Mouse (Mus musculus): ENCODE measurements around the gene Bcl7b.

Bcl7b gene

DNA sequence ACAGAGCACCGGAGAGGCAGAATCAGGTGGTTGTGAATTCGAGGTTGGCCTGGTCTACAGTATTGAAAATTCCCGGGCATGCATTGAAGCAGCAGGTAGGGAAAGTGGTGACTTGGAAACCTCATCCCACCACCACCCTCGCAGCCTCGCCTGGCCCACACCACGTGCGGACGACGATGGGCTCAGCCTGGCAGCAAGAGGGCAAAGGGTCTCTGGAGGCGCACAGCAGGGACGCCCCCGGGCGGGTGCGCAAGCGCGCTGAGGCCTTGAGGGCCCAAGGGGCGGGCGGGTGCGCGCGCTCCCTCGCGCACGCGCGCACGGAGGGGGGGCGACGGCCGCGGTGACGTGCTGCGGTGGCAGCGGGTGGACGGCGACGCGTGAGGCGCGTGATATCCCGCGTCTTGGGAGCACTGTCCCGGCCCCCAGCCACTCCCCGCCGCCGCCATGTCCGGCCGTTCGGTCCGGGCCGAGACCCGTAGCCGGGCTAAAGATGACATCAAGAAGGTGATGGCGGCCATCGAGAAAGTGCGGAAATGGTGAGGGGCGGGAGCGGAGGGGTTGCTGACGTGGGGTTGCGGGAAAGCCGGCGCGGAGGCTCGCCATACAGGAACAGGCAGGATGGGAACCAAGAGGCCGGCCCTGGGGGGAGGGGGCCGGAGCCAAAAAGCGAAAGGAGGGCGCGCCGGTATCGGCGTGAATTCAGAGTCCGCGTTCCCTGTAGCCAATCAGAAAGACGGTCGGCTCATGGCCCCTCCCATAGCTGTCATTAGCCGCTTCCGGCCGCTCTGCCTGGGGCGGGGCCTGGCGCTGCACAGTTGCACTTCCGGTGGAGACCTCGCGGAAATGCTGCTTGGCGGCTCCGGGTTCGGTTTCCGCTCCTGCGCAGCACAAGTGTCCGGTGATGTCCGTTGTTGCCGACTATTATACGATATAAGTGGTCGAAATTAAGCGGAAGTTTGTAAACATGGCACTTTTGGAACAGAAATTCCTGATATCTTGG, at the start of gene Bcl7b:
Bcl7b (plus strand) TSS at position 221 of the 1,000 bp plus-strand sequence.
- peak; percentile 98 for DNase-seq

DNA sequence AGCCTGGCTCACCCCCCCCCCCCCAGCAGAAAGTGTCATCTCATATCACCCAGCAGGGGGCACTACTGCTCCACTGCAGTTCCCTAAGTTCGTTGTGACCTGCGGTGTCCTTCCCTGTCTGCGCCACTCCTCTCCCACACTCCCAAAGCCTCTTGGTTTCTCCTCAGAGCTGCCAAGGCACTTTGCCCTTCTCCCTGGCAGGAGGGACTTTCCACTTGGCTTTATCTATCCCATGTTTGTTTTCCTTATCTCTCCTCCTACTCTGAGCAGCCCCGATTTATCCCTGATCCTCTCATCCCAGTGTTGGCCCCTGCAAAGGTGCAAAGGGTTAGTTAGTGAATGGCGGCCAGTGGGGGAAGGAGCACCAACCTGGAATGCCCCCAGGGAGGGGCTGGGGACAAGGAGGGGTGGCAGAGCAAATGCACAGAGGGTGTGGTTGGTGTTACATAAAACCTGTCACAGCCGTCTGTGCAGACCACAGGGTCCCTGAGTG, 49.4 kb upstream of the Bcl7b start:
- DNase-seq: peak; percentile 45

DNA sequence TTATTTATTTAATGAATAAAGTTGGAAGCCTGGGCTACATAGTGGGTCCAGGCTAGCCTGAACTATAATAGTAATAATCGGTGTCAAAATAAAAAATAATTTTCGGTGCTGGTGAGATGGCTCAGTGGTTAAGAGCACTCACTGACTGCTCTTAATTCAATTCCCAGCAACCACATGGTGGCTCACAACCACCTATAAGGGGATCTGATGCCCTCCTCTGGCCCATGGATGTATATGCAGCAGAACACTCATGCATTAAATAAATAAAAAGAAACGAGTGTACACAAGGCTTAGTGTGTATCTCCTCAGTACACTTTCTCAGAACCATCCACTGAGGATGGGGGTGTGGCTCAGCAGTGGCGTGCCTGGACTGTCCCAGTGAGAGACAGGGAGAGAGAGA, 47.3 kb upstream of the Bcl7b start:
- no peak for DNase-seq

- no peak for DNase-seq
Measured at GRCm38 (mm10) chr5:135126121-135126520, 42.0 kb upstream of the Bcl7b start.

- DNase-seq: no peak
Measured at GRCm38 (mm10) chr5:135127669-135128068, 40.4 kb upstream of the Bcl7b start.

GRCm38 (mm10) chr5:135129747-135130146, 38.3 kb upstream of the Bcl7b start:
- no peak for DNase-seq

DNA sequence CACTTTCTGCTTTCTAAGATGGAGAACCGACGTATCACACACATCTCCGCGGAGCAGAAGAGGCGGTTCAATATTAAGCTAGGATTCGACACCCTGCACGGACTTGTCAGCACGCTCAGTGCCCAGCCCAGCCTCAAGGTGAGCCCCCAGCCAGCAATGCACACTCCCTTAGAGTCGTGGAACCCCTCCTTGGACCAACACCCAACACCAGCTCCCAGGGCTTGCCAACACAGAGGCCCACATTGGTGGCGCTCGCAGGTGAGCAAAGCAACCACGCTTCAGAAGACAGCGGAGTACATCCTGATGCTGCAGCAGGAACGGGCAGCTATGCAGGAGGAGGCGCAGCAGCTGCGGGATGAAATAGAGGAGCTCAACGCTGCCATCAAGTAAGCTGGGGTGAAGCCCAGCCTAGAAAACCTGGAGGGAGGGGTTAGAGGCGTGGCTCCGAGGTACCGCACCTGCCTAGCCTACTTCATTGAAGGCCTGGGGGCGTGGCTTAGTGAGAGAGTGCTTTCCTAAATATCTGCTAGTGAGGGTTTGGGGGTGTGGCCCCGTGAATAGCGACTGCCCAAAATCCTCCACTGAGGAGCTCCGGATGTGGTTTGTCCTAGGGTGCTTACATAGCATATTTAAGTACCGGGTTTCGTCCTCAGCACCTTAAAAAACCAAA, 34.2 kb upstream of the Bcl7b start:
- peak; percentile 43 for DNase-seq

DNA sequence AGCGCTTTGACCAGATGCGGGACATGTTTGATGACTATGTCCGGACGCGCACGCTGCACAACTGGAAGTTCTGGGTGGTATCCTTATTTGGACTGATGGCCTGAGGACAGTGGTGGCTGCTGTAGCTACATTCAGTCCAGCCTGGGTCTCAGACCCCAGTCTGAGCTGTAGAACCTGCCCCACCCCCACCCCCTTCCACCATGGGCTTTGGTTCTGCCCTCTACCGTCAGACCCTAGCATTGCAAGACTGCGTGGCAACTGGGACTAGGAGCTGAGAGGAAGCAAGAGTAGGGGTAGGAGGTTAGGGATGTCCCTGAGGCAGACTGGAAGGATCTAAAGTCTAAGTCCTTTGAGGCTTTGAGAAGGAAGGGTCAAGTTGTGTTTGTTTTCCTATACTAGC, 33.5 kb upstream of the Bcl7b start:
- DNase-seq: no peak

DNA sequence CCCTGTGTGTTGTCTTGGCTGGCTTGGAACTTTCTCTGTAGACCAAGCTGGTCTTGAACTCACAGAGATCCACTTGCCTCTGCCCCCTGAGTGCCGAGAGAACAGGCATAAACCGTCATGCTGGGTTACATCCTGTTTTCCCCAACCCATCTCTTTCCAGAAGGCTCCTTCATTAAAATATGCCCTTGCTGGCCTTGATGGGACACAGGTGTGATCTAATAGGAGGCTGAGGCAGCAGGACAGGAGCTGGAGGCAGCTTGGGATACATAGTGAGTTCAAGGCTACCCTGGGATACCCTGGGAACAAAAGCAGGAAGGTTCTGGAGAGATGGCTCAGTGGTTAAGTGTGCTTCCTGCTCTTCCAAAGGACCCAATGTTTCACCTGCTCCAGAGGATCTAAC, 28.2 kb upstream of the Bcl7b start:
- no peak for DNase-seq

GRCm38 (mm10) chr5:135144469-135144868, 23.6 kb upstream of the Bcl7b start:
- no peak for DNase-seq

GRCm38 (mm10) chr5:135145532-135145931, 22.6 kb upstream of the Bcl7b start:
- no peak for DNase-seq

DNA sequence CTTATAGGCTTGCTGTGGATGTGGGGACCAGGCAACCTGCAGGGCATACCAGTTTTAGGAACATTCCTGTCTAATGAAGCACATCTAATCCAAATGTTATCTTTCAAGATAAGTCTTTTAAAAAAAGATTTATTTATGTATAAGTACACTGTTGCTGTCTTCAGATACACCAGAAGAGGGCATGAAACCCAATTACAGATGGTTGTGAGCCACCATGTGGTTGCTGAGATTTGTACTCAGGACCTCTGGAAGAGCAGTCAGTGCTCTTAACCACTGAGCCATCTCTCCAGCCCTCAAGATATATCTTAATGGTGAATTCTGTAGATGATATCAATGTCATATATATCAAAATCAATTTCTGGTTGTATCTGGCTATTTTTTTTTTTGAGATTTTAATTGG, 22.1 kb upstream of the Bcl7b start:
- DNase-seq: no peak

- no peak for DNase-seq
Measured at GRCm38 (mm10) chr5:135148715-135149052, 19.4 kb upstream of the Bcl7b start.

- peak; percentile 99 for DNase-seq
Measured at GRCm38 (mm10) chr5:135149053-135149819, 18.8 kb upstream of the Bcl7b start, which contains the start of gene Tbl2. Tbl2 (plus strand) TSS chr5:135149657.

- no peak for DNase-seq
Measured at GRCm38 (mm10) chr5:135149820-135150178, 18.3 kb upstream of the Bcl7b start.

DNA sequence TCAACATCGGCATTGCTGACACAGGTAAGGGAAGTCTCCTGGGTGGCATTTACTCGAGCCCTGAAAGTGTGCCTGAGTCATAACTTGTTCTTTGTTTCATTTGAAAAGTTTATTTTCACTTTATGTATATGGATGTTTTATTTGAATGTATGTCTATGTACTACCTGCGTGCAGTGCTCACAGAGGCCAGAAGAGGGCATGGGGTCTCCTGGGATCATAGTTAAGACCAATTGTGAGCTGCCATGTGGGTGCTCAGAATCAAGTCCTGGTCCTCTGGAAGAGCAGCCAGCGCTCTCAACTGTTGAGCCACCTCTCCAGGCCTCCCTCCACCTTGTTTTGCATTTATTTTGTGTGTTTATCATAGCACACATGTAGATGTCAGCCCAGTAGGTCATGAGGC, 11.6 kb upstream of the Bcl7b start:
- DNase-seq: no peak

DNA sequence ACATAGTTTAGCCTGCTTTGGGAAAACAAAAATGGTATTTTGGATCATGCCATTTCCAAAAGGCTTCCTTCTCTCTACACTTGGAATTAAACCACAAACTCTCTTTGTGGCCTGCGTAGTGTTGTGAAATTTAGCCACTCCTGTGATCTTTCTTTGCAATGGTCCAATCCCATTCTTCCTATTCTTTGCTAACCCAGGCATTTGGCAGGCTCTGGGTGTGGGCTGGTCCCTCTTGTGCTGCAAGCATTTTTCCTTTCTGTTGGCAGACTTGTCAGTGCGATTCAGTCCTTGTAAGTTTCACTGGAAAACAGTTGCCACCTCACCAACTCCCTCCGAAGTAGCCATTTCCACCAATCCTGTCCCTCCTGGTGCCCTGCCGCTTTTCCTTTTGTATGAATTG, 6.9 kb upstream of the Bcl7b start:
- peak; percentile 64 for DNase-seq

GRCm38 (mm10) chr5:135161650-135162049, 6.4 kb upstream of the Bcl7b start:
- DNase-seq: no peak

- DNase-seq: no peak
Measured at GRCm38 (mm10) chr5:135162361-135162760, 5.7 kb upstream of the Bcl7b start.

DNA sequence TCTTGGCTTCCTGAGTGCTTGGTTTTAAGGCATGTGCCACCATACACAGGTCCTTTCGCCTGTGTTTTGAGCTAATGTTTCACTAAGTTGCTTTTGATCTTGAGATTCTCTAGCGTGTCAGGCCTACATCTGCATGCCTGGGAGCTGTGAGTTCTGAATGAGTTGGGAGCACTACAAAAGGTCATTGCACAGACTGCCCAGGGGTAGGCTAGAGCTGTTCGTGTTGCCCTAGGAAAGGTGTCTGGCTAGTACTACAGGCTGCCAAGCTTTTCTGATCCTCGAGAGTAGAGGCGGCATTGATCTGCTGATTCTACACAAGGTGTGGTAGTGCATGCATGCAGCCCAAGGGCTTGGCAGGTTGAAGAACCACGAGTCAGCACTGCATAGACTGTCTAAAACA, 5.3 kb upstream of the Bcl7b start:
- no peak for DNase-seq

DNA sequence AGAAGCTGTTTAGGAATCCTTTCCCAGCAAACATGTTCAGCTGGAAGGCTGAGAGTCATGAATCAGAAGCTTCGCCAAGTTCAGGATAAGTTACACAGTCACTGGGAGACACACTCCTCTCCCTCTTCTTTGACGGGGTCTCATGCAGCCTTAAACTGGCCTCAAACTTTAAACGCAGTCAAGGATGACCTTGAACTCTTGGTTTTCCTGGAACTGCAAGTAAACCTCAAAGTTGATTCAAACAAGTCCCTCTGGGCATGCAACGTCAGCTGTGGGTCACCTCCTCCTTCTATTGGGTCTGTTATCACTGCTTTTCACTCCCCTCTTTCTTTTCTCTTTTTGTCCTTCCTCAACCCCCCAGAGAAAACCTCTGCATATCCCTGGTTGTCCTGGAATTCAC, 1.2 kb upstream of the Bcl7b start:
- DNase-seq: no peak

DNA sequence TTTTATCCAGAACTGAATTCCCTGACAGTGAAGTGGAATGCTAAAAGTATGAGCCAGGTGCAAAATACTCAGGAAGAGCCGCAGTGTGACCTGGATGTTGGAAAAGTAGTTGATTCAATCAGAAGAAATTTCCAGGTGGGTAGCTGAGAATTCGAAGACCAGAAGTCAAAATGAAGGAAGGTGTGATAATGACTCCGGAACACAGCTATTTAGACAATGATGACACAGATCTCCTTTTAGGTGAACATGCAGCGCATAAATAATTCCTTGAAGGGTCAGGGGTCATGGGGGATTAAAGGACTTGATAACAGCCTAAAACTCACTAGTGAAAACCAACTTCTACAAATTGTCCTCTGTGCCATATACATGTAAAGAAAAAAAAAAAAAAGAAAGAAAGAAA, 614 bp upstream of the Bcl7b start:
- no peak for DNase-seq

DNA sequence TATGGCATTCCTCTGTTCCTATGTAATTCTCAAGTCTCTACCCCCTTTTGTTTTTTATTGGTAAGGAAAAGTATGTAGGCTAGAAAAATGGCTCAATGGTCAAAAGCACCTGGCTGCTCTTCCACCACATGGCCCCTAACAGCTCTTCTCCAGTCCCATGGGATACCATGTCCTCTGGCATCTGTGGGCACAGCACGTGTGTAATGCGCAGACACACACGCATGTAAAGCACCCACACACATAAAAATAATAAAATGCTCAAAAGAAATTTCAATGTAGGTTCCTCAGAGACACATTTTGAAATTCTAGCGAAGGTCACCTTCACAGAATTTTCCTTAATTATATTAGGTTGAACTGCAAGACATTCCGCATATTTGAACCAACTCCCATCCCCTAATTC, 1.4 kb downstream of the Bcl7b start:
- DNase-seq: no peak

All from right cerebral cortex, adult 18-20 months (tissue).